Mouse (Mus musculus): ENCODE measurements around the gene Tmem266.

The Tmem266 gene

GRCm38 (mm10) chr9:55329401-55329800 lies 2.7 kb downstream of the Tmem266 start:
- DNase-seq (ENCODE audit: extremely low spot score, low spot score): no peak

GRCm38 (mm10) chr9:55332476-55332875 lies 5.8 kb downstream of the Tmem266 start:
- DNase-seq (ENCODE audit: extremely low spot score, low spot score): no peak

- no peak for DNase-seq (ENCODE audit: extremely low spot score, low spot score)
Observed at GRCm38 (mm10) chr9:55332949-55333348, 6.2 kb downstream of the Tmem266 start.

GRCm38 (mm10) chr9:55344165-55344564 lies 17.5 kb downstream of the Tmem266 start:
- DNase-seq (ENCODE audit: extremely low spot score, low spot score): no peak

- DNase-seq (ENCODE audit: extremely low spot score, low spot score): no peak
Observed at GRCm38 (mm10) chr9:55345332-55345731, 18.6 kb downstream of the Tmem266 start.

- no peak for DNase-seq (ENCODE audit: extremely low spot score, low spot score)
Observed at GRCm38 (mm10) chr9:55348664-55349063, 22.0 kb downstream of the Tmem266 start.

GRCm38 (mm10) chr9:55354686-55355085 lies 28.0 kb downstream of the Tmem266 start:
- DNase-seq (ENCODE audit: extremely low spot score, low spot score): no peak

GRCm38 (mm10) chr9:55355270-55355834 lies 28.6 kb downstream of the Tmem266 start:
- DNase-seq (ENCODE audit: extremely low spot score, low spot score): peak; percentile 34

- no peak for DNase-seq (ENCODE audit: extremely low spot score, low spot score)
Observed at GRCm38 (mm10) chr9:55357164-55357563, 30.5 kb downstream of the Tmem266 start.

GRCm38 (mm10) chr9:55360372-55360771 lies 33.7 kb downstream of the Tmem266 start:
- DNase-seq (ENCODE audit: extremely low spot score, low spot score): no peak

- no peak for DNase-seq (ENCODE audit: extremely low spot score, low spot score)
Observed at GRCm38 (mm10) chr9:55360861-55361260, 34.1 kb downstream of the Tmem266 start.

GRCm38 (mm10) chr9:55361969-55362368 lies 35.3 kb downstream of the Tmem266 start:
- no peak for DNase-seq (ENCODE audit: extremely low spot score, low spot score)

GRCm38 (mm10) chr9:55363707-55364106 lies 37.0 kb downstream of the Tmem266 start:
- DNase-seq (ENCODE audit: extremely low spot score, low spot score): no peak

GRCm38 (mm10) chr9:55368011-55368410 lies 41.3 kb downstream of the Tmem266 start:
- no peak for DNase-seq (ENCODE audit: extremely low spot score, low spot score)

- no peak for DNase-seq (ENCODE audit: extremely low spot score, low spot score)
Observed at GRCm38 (mm10) chr9:55371908-55372307, 45.2 kb downstream of the Tmem266 start.

- no peak for DNase-seq (ENCODE audit: extremely low spot score, low spot score)
Observed at GRCm38 (mm10) chr9:55377603-55378250, 51.0 kb downstream of the Tmem266 start.

- no peak for DNase-seq (ENCODE audit: extremely low spot score, low spot score)
Observed at GRCm38 (mm10) chr9:55381456-55381855, 54.7 kb downstream of the Tmem266 start.

- peak; percentile 59 for DNase-seq (ENCODE audit: extremely low spot score, low spot score)
Observed at GRCm38 (mm10) chr9:55382441-55382840, 55.7 kb downstream of the Tmem266 start.

GRCm38 (mm10) chr9:55386117-55386516 lies 59.4 kb downstream of the Tmem266 start:
- DNase-seq (ENCODE audit: extremely low spot score, low spot score): no peak

GRCm38 (mm10) chr9:55387862-55388505 lies 61.3 kb downstream of the Tmem266 start:
- DNase-seq (ENCODE audit: extremely low spot score, low spot score): no peak

- DNase-seq (ENCODE audit: extremely low spot score, low spot score): peak; percentile 90
Observed at GRCm38 (mm10) chr9:55391909-55392658, 65.4 kb downstream of the Tmem266 start.

GRCm38 (mm10) chr9:55395650-55396049 lies 68.9 kb downstream of the Tmem266 start:
- no peak for DNase-seq (ENCODE audit: extremely low spot score, low spot score)

Data from neural tube, embryonic 10.5 days (tissue).